Mouse (Mus musculus): ENCODE results near the gene Adora3.

DNA sequence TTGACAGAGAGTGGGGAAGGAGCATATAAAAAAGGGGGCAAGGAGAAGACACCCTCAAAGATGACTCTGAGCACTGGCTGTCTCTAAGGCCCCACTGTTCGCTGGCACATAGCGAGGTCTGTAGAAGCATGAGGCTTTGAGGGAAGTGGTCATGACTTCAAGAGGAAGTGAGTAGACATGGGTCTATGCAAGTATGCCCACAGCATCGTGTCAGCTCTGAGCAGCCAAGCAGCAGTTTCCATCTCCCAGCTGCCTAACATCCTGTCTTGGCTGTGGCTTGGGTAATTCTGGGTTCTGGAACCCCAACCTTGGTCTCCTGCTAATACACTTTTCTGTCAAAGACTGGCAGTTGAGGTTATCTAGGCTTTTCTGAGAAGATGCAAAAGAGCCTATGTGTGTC is 30.1 kb downstream of the Adora3 start:
- TF ChIP-seq GATA1 (IDR thresholded peaks at IDR 0.05; ENCODE audit: borderline replicate concordance, low read length) (no peak), FLI1 (IDR thresholded peaks at IDR 0.05; ENCODE audit: low read length) (peak; percentile 9; the same call in 1 of the 2 replicates)

Measured in megakaryocyte, embryonic 14.5 days (primary cell).